Mouse (Mus musculus) cerebellum, adult 8-10 months (tissue): ENCODE data around the gene Omd.

Source experiments
- DNase-seq: peaks from one replicate; pipeline ENCODE4 v3.0.0; 2022

The Omd gene

GRCm38 (mm10) chr13:49617021-49617420, 34.8 kb downstream of the Omd start:
- DNase-seq, result no peak

GRCm38 (mm10) chr13:49618365-49618764, 36.1 kb downstream of the Omd start:
- no peak for DNase-seq

- no peak for DNase-seq
Measured at GRCm38 (mm10) chr13:49623216-49623615, 41.0 kb downstream of the Omd start.

- DNase-seq, result no peak
Measured at GRCm38 (mm10) chr13:49628167-49628566, 45.9 kb downstream of the Omd start.

GRCm38 (mm10) chr13:49629076-49629475, 46.8 kb downstream of the Omd start:
- no peak for DNase-seq

GRCm38 (mm10) chr13:49639965-49640364, 57.7 kb downstream of the Omd start:
- DNase-seq, result no peak
